Mouse (Mus musculus): ENCODE results near the gene Nxpe5. TPM values are rescaled to one million over a fixed set of nuclear protein-coding genes. Genes with fewer than 3 reads are reported as not detected.

Gene Nxpe5
- polyA plus RNA-seq, 1 experiment from 2014 or later, result not detected

- ATAC-seq (ENCODE audit: insufficient number of reproducible peaks, low FRiP score, low TSS enrichment, low read depth) (peak; percentile 53; the same call in 1 of the 2 replicates), DNase-seq (ENCODE audit: low spot score) (peak; percentile 68)
- Histone ChIP-seq H3K27me3 (ENCODE audit: control insufficient read depth, insufficient read depth, low read length) (no peaks in the 10 kb centered on the region), H3K9ac (ENCODE audit: low read length) (peak within 1 kb of the TSS; percentile 58), H3K27ac (replicated peaks; ENCODE audit: low read depth, low read length) (peak within 1 kb of the TSS; percentile 48), H3K4me3 (ENCODE audit: low read depth, low read length) (peak within 1 kb of the TSS; percentile 9; the same call in 1 of the 2 replicates), H3K9me3 (ENCODE audit: control insufficient read depth, low read length) (no peaks in the 10 kb centered on the region), H3K4me2 (ENCODE audit: low read depth, severe bottlenecking) (peak within 1 kb of the TSS; percentile 45), H3K4me1 (ENCODE audit: control insufficient read depth, insufficient read depth, low read length) (peaks cover 20% of the 10 kb centered on the region), H3K36me3 (ENCODE audit: control insufficient read depth, insufficient read depth, low read length) (peaks cover 2% of the 10 kb centered on the region; the same call in 1 of the 2 replicates)
- WGBS, result 1% methylated on average over 12 of the region's 12 CpGs
Measured at GRCm38 (mm10) chr5:138272409-138272923, 46.8 kb downstream of the Nxpe5 start, which contains the start of gene Gal3st4. Gene Gal3st4, minus strand, starts transcription at chr5:138272840.

GRCm38 (mm10) chr5:138274186-138274585 is 48.5 kb downstream of the Nxpe5 start:
- H3K36me3 ChIP-seq (ENCODE audit: control insufficient read depth, insufficient read depth, low read length), result peaks cover 4% of the 10 kb centered on the region; the same call in 1 of the 2 replicates
- H3K9ac ChIP-seq (ENCODE audit: low read length), result no peak overlapping the region
- H3K9me3 ChIP-seq (ENCODE audit: control insufficient read depth, low read length), result no peaks in the 10 kb centered on the region
- no peak overlapping the region for H3K27ac ChIP-seq (replicated peaks; ENCODE audit: low read depth, low read length)
- ATAC-seq (ENCODE audit: insufficient number of reproducible peaks, low FRiP score, low TSS enrichment, low read depth) (no peak), DNase-seq (ENCODE audit: low spot score) (no peak)
- no peak overlapping the region for H3K4me3 ChIP-seq (ENCODE audit: low read depth, low read length)
- H3K4me1 ChIP-seq (ENCODE audit: control insufficient read depth, insufficient read depth, low read length), result peaks cover 31% of the 10 kb centered on the region
- no peaks in the 10 kb centered on the region for H3K27me3 ChIP-seq (ENCODE audit: control insufficient read depth, insufficient read depth, low read length)
- WGBS, result 79% methylated on average over 8 of the region's 8 CpGs
- H3K4me2 ChIP-seq (ENCODE audit: low read depth, severe bottlenecking), result no peak overlapping the region

- H3K9ac ChIP-seq (ENCODE audit: low read length), result peak overlapping the region; percentile 27
- H3K4me1 ChIP-seq (ENCODE audit: control insufficient read depth, insufficient read depth, low read length), result peaks cover 31% of the 10 kb centered on the region
- H3K36me3 ChIP-seq (ENCODE audit: control insufficient read depth, insufficient read depth, low read length), result peaks cover 4% of the 10 kb centered on the region; the same call in 1 of the 2 replicates
- peak overlapping the region; percentile 42 for H3K4me2 ChIP-seq (ENCODE audit: low read depth, severe bottlenecking)
- no peak overlapping the region for H3K27ac ChIP-seq (replicated peaks; ENCODE audit: low read depth, low read length)
- 25% methylated on average over 41 of the region's 41 CpGs for WGBS
- DNase-seq (ENCODE audit: low spot score) (peak; percentile 47), ATAC-seq (ENCODE audit: insufficient number of reproducible peaks, low FRiP score, low TSS enrichment, low read depth) (no peak)
- H3K4me3 ChIP-seq (ENCODE audit: low read depth, low read length), result peak overlapping the region; percentile 12; the same call in 1 of the 2 replicates
- no peaks in the 10 kb centered on the region for H3K27me3 ChIP-seq (ENCODE audit: control insufficient read depth, insufficient read depth, low read length)
- no peaks in the 10 kb centered on the region for H3K9me3 ChIP-seq (ENCODE audit: control insufficient read depth, low read length)
Measured at GRCm38 (mm10) chr5:138275216-138276050, 49.7 kb downstream of the Nxpe5 start.

GRCm38 (mm10) chr5:138277994-138278393 is 52.3 kb downstream of the Nxpe5 start:
- Histone ChIP-seq H3K9ac (ENCODE audit: low read length) (no peak overlapping the region), H3K4me2 (ENCODE audit: low read depth, severe bottlenecking) (no peak overlapping the region), H3K4me3 (ENCODE audit: low read depth, low read length) (0 out of 2 replicates have a peak overlapping the region, but pooled peaks have one; percentile 82), H3K4me1 (ENCODE audit: control insufficient read depth, insufficient read depth, low read length) (peaks cover 31% of the 10 kb centered on the region), H3K36me3 (ENCODE audit: control insufficient read depth, insufficient read depth, low read length) (peaks cover 4% of the 10 kb centered on the region; the same call in 1 of the 2 replicates), H3K27ac (replicated peaks; ENCODE audit: low read depth, low read length) (no peak overlapping the region), H3K9me3 (ENCODE audit: control insufficient read depth, low read length) (no peaks in the 10 kb centered on the region), H3K27me3 (ENCODE audit: control insufficient read depth, insufficient read depth, low read length) (no peaks in the 10 kb centered on the region)
- 88% methylated on average over 7 of the region's 7 CpGs for WGBS
- DNase-seq (ENCODE audit: low spot score) (no peak), ATAC-seq (ENCODE audit: insufficient number of reproducible peaks, low FRiP score, low TSS enrichment, low read depth) (no peak)

- peak within 1 kb of the TSS; percentile 42; the same call in 1 of the 2 replicates for H3K27ac ChIP-seq (replicated peaks; ENCODE audit: low read depth, low read length)
- peaks cover 31% of the 10 kb centered on the region for H3K4me1 ChIP-seq (ENCODE audit: control insufficient read depth, insufficient read depth, low read length)
- peak; percentile 99 for DNase-seq (ENCODE audit: low spot score)
- whole genome bisulfite sequencing, result under 1% methylated on average over 56 of the region's 56 CpGs
- peak within 1 kb of the TSS; percentile 64 for H3K4me2 ChIP-seq (ENCODE audit: low read depth, severe bottlenecking)
- no peaks in the 10 kb centered on the region for H3K27me3 ChIP-seq (ENCODE audit: control insufficient read depth, insufficient read depth, low read length)
- peak within 1 kb of the TSS; percentile 82 for H3K4me3 ChIP-seq (ENCODE audit: low read depth, low read length)
- peak within 1 kb of the TSS; percentile 93 for H3K9ac ChIP-seq (ENCODE audit: low read length)
- H3K9me3 ChIP-seq (ENCODE audit: control insufficient read depth, low read length), result no peaks in the 10 kb centered on the region
- ATAC-seq (ENCODE audit: insufficient number of reproducible peaks, low FRiP score, low TSS enrichment, low read depth), result peak; percentile 99
- H3K36me3 ChIP-seq (ENCODE audit: control insufficient read depth, insufficient read depth, low read length), result peaks cover 4% of the 10 kb centered on the region; the same call in 1 of the 2 replicates
Measured at GRCm38 (mm10) chr5:138279585-138280424, 54.1 kb downstream of the Nxpe5 start, which contains the start of the genes Gm43720, Gpc2 and Stag3. Gene Gm43720, minus strand, starts transcription at chr5:138279958. Gene Gpc2, minus strand, starts transcription at chr5:138280005. Gene Stag3, plus strand, starts transcription at chr5:138280240.

- Histone ChIP-seq H3K9ac (ENCODE audit: low read length) (no peak overlapping the region), H3K36me3 (ENCODE audit: control insufficient read depth, insufficient read depth, low read length) (peaks cover 4% of the 10 kb centered on the region; the same call in 1 of the 2 replicates), H3K9me3 (ENCODE audit: control insufficient read depth, low read length) (no peaks in the 10 kb centered on the region), H3K27ac (replicated peaks; ENCODE audit: low read depth, low read length) (no peak overlapping the region), H3K4me2 (ENCODE audit: low read depth, severe bottlenecking) (0 out of 2 replicates have a peak overlapping the region, but pooled peaks have one; percentile 64), H3K4me3 (ENCODE audit: low read depth, low read length) (peak overlapping the region; percentile 8; the same call in 1 of the 2 replicates), H3K27me3 (ENCODE audit: control insufficient read depth, insufficient read depth, low read length) (no peaks in the 10 kb centered on the region), H3K4me1 (ENCODE audit: control insufficient read depth, insufficient read depth, low read length) (peaks cover 26% of the 10 kb centered on the region)
- DNase-seq (ENCODE audit: low spot score) (no peak), ATAC-seq (ENCODE audit: insufficient number of reproducible peaks, low FRiP score, low TSS enrichment, low read depth) (no peak)
- WGBS, result 28% methylated on average over 22 of the region's 26 CpGs
Measured at GRCm38 (mm10) chr5:138280425-138280768, 54.7 kb downstream of the Nxpe5 start.

GRCm38 (mm10) chr5:138280829-138281228 is 55.1 kb downstream of the Nxpe5 start:
- ATAC-seq (ENCODE audit: insufficient number of reproducible peaks, low FRiP score, low TSS enrichment, low read depth) (no peak), DNase-seq (ENCODE audit: low spot score) (no peak)
- no peak overlapping the region for H3K4me3 ChIP-seq (ENCODE audit: low read depth, low read length)
- no peak overlapping the region for H3K27ac ChIP-seq (replicated peaks; ENCODE audit: low read depth, low read length)
- no peaks in the 10 kb centered on the region for H3K9me3 ChIP-seq (ENCODE audit: control insufficient read depth, low read length)
- H3K4me1 ChIP-seq (ENCODE audit: control insufficient read depth, insufficient read depth, low read length), result peaks cover 21% of the 10 kb centered on the region
- H3K9ac ChIP-seq (ENCODE audit: low read length), result no peak overlapping the region
- WGBS, result 87% methylated on average over 15 of the region's 15 CpGs
- no peaks in the 10 kb centered on the region for H3K27me3 ChIP-seq (ENCODE audit: control insufficient read depth, insufficient read depth, low read length)
- peaks cover 4% of the 10 kb centered on the region; the same call in 1 of the 2 replicates for H3K36me3 ChIP-seq (ENCODE audit: control insufficient read depth, insufficient read depth, low read length)
- no peak overlapping the region for H3K4me2 ChIP-seq (ENCODE audit: low read depth, severe bottlenecking)

All from limb, embryonic 11.5 days (tissue).